19 mouse cellular contexts compared by ENCODE assay signal in genomic region chr2:27975786-27976185, GRCm38 (mm10).
DNase-seq lines count a peak whose midpoint lies in the region; ATAC-seq and TF ChIP-seq lines count a peak whose summit lies in the region.
"Had no signal": no experiment of that assay in that cellular context is flagged by ENCODE, and none has a peak within 500 bp of the region (broad histone marks: within the 10 kb centered on the region; RNA-seq: fewer than 3 reads in every experiment).

No protein-coding gene starts in this region.

- no peaks in the 10 kb centered on the region for H3K79me2 ChIP-seq in heart, adult 2 months (replicated peaks; ENCODE audit: control insufficient read depth, insufficient read depth, low read length)

- no peak for TF ChIP-seq CTCF in heart, adult 2 months (IDR thresholded peaks at IDR 0.05)
- TF ChIP-seq CTCF in liver, embryonic 14.5 days (IDR thresholded peaks at IDR 0.05; ENCODE audit: low read depth) = no peak

- intact Hi-C loops in heart, adult 2 months (cut with DNase I) = no loop called here

- H3K4me2 ChIP-seq in liver, embryonic 11.5 days = no peak overlapping the region
- no peak overlapping the region for H3K4me2 ChIP-seq in liver, embryonic 14.5 days (ENCODE audit: low read depth)
- H3K4me2 ChIP-seq: embryonic facial prominence, embryonic 15.5 days; heart, embryonic 13.5 days; hindbrain, embryonic 14.5 days; limb, embryonic 13.5 days; neural tube, embryonic 12.5 days had no signal

- no peak overlapping the region for H3K9ac ChIP-seq in heart, adult 2 months (ENCODE audit: low read depth, low read length)
- 0 out of 2 replicates have a peak overlapping the region, but pooled peaks have one; percentile 12 for H3K9ac ChIP-seq in liver, embryonic 11.5 days (ENCODE audit: low read depth, low read length)
- no peak overlapping the region; the same call in 1 of the 2 replicates for H3K9ac ChIP-seq in liver, embryonic 14.5 days (replicated peaks)
- H3K9ac ChIP-seq: embryonic facial prominence, embryonic 15.5 days; heart, embryonic 13.5 days; hindbrain, embryonic 14.5 days; limb, embryonic 13.5 days; neural tube, embryonic 12.5 days had no signal

- peaks cover 12% of the 10 kb centered on the region for H3K4me1 ChIP-seq in heart, embryonic 10.5 days
- H3K4me1 ChIP-seq in heart, adult 2 months (ENCODE audit: control insufficient read depth, insufficient read depth, low read length) = no peaks in the 10 kb centered on the region
- H3K4me1 ChIP-seq in liver, embryonic 11.5 days (replicated peaks; ENCODE audit: control insufficient read depth, insufficient read depth, low read length) = peaks cover 17% of the 10 kb centered on the region
- H3K4me1 ChIP-seq in liver, embryonic 14.5 days (replicated peaks; ENCODE audit: control insufficient read depth in 2 of 2, insufficient read depth in 2 of 2, low read length in 1 of 2) = peaks cover 33 to 52% of the 10 kb centered on the region in 2 experiments
- H3K4me1 ChIP-seq: embryonic facial prominence, embryonic 15.5 days; limb, embryonic 13.5 days; neural tube, embryonic 12.5 days had no signal

- no peak overlapping the region for H3K4me3 ChIP-seq in heart, embryonic 10.5 days
- no peak overlapping the region for H3K4me3 ChIP-seq in heart, adult 2 months
- H3K4me3 ChIP-seq in liver, embryonic 11.5 days (ENCODE audit: low read depth, low read length) = no peak overlapping the region
- no peak overlapping the region for H3K4me3 ChIP-seq in liver, embryonic 14.5 days (ENCODE audit: insufficient read depth in 1 of 2, low read depth in 2 of 2, low read length in 2 of 2)
- H3K4me3 ChIP-seq: embryonic facial prominence, embryonic 15.5 days; heart, embryonic 13.5 days; limb, embryonic 13.5 days; neural tube, embryonic 12.5 days had no signal

- no peak for DNase-seq in heart, embryonic 10.5 days (ENCODE audit: low spot score)
- no peak for DNase-seq in heart, adult 2 months
- DNase-seq in liver, embryonic 11.5 days (ENCODE audit: low spot score) = no peak
- no peak for DNase-seq in liver
- DNase-seq in liver, embryonic 14.5 days (ENCODE audit: low read depth in 3 of 3, low spot score in 3 of 3) = no peak
- DNase-seq in telencephalon, adult 2 months (ENCODE audit: low read depth, low spot score) = peak; percentile 44
- DNase-seq in ovary, adult 18-20 months (ENCODE audit: low spot score) = no peak
- DNase-seq: adrenal gland, adult 2 months; cerebellum, adult 2 months; gastrocnemius, postnatal 25 days; kidney, adult 11 months; kidney, postnatal 36 days; thymus, postnatal 4 days had no signal

- peaks cover 46% of the 10 kb centered on the region for H3K36me3 ChIP-seq in heart, embryonic 10.5 days
- no peaks in the 10 kb centered on the region for H3K36me3 ChIP-seq in heart, adult 2 months (ENCODE audit: control insufficient read depth, insufficient read depth, low read length)
- H3K36me3 ChIP-seq in liver, embryonic 11.5 days (ENCODE audit: control insufficient read depth, insufficient read depth, low read length) = peaks cover 6% of the 10 kb centered on the region; the same call in 1 of the 2 replicates
- H3K36me3 ChIP-seq in liver, embryonic 14.5 days (replicated peaks; ENCODE audit: control insufficient read depth, insufficient read depth, low read depth) = no peaks in the 10 kb centered on the region
- H3K36me3 ChIP-seq: neural tube, embryonic 12.5 days had no signal

- no peak for ATAC-seq in liver, embryonic 11.5 days (replicated peaks; ENCODE audit: low FRiP score)
- no peak for ATAC-seq in liver, embryonic 14.5 days (ENCODE audit: insufficient read depth)
- ATAC-seq: lung, postnatal 0 days had no signal

- no peak for TF ChIP-seq EP300 in heart, adult 2 months (IDR thresholded peaks at IDR 0.05; ENCODE audit: insufficient read depth, low read depth, low read length)
- TF ChIP-seq EP300 in liver, embryonic 14.5 days (IDR thresholded peaks at IDR 0.05; ENCODE audit: low read depth) = no peak

- no peak for TF ChIP-seq POLR2A in heart, adult 2 months (IDR thresholded peaks at IDR 0.05; ENCODE audit: insufficient read depth, low read depth, low read length)

- H3K9me3 ChIP-seq in heart, embryonic 10.5 days = no peaks in the 10 kb centered on the region
- no peaks in the 10 kb centered on the region for H3K9me3 ChIP-seq in liver, embryonic 11.5 days (ENCODE audit: control insufficient read depth, low read length)
- H3K9me3 ChIP-seq in liver, embryonic 14.5 days (ENCODE audit: control insufficient read depth, low read length) = no peaks in the 10 kb centered on the region
- H3K9me3 ChIP-seq: embryonic facial prominence, embryonic 15.5 days; heart, embryonic 13.5 days; limb, embryonic 13.5 days; neural tube, embryonic 12.5 days had no signal

- H3K27ac ChIP-seq in heart, embryonic 10.5 days = peak overlapping the region; percentile 44
- H3K27ac ChIP-seq in heart, adult 2 months = no peak overlapping the region
- peak overlapping the region; percentile 35; the same call in 1 of the 2 replicates for H3K27ac ChIP-seq in liver, embryonic 11.5 days (ENCODE audit: low read depth, low read length)
- H3K27ac ChIP-seq in liver, embryonic 14.5 days = peak overlapping the region; percentile 51
- H3K27ac ChIP-seq: embryonic facial prominence, embryonic 15.5 days; heart, embryonic 13.5 days; hindbrain, embryonic 14.5 days; limb, embryonic 13.5 days; neural tube, embryonic 12.5 days had no signal

- H3K27me3 ChIP-seq in heart, embryonic 10.5 days (ENCODE audit: insufficient read depth, poor library complexity, severe bottlenecking) = no peaks in the 10 kb centered on the region
- no peaks in the 10 kb centered on the region for H3K27me3 ChIP-seq in heart, adult 2 months (ENCODE audit: control insufficient read depth, insufficient read depth, low read length)
- no peaks in the 10 kb centered on the region for H3K27me3 ChIP-seq in liver, embryonic 11.5 days (replicated peaks; ENCODE audit: control insufficient read depth, insufficient read depth, low read length)
- H3K27me3 ChIP-seq in liver, embryonic 14.5 days (ENCODE audit: control insufficient read depth, insufficient read depth, low read length) = no peaks in the 10 kb centered on the region
- H3K27me3 ChIP-seq: embryonic facial prominence, embryonic 15.5 days; heart, embryonic 13.5 days; limb, embryonic 13.5 days; neural tube, embryonic 12.5 days had no signal

- 20% methylated on average over 3 of the region's 3 CpGs for WGBS in heart, embryonic 10.5 days
- WGBS in heart, adult 2 months = 42% methylated on average over 2 of the region's 3 CpGs
- WGBS in liver, embryonic 11.5 days = 31% methylated on average over 2 of the region's 3 CpGs
- WGBS in liver, embryonic 14.5 days (ENCODE audit: insufficient replicate concordance) = 23% methylated on average over 3 of the region's 3 CpGs
